Mouse (Mus musculus) CH12F3 (cell line): Measurements from ENCODE around the gene Slx4ip.
"Not testable (repeated sequence)": the region's sequence is repeated elsewhere in the genome, so short reads cannot be mapped to it uniquely, and the experiment has no call there.

Experiments used
- in situ Hi-C: fragments of 300-500 bp; cut with MboI; formaldehyde crosslinking; loops from 2 replicates; pipeline ENCODE4 v1.14.3; 2020; ENCODE audit warnings: low sequenced_read_pairs

Slx4ip gene

DNA sequence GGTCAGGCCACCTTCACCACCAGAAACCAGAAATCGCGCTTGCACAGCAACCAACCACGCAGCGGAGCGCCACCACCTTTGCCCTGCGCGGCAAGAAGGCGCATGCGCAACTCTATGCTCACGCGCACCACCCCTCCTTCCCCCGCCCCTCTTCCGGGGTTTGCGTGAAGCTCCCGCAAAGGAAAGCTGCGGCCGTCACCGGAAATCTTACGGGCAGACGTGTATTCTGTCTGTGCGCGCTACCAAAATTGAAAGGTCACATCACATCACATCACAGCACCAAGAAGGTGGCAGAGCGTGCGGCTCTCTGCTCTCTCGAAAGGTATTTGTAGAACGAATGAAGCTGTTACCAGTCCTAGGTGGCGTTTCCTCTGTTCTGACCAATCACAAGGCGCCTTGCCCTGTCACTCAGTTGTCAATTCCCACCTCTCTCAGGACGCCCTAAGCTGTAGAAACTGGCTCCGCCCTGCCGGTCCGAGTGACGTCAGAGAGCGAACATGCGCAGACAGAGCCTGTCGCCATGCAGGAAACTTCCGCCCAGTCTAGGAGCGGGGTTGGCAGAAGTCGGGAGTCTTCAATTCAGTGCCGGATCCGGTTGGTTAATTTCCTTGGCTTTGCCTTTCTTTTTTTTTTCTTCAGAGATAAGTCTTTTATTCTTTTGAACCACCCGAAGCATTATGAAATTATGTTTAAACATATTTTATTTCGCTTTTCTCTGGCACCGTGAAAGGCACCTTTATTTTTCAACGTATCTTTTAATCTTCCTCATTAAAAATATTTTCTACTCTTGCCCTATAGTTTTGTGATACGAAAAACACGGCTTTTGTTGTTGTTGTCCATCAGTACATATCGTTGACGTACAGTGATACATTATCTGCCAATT, at the start of gene Slx4ip, which contains the start of the genes AL731706.1 and Mkks:
Slx4ip (plus strand) TSS at position 151 of the 883 bp plus-strand sequence.
AL731706.1 (minus strand) TSS at position 322 of the 883 bp plus-strand sequence.
Mkks (minus strand) TSS at position 322 of the 883 bp plus-strand sequence.
- in situ Hi-C loops: no loop called here

- in situ Hi-C loops: no loop called here
These were observed 40.7 kb upstream of the Slx4ip start for GRCm38 (mm10) chr2:136850366-136850765.

DNA sequence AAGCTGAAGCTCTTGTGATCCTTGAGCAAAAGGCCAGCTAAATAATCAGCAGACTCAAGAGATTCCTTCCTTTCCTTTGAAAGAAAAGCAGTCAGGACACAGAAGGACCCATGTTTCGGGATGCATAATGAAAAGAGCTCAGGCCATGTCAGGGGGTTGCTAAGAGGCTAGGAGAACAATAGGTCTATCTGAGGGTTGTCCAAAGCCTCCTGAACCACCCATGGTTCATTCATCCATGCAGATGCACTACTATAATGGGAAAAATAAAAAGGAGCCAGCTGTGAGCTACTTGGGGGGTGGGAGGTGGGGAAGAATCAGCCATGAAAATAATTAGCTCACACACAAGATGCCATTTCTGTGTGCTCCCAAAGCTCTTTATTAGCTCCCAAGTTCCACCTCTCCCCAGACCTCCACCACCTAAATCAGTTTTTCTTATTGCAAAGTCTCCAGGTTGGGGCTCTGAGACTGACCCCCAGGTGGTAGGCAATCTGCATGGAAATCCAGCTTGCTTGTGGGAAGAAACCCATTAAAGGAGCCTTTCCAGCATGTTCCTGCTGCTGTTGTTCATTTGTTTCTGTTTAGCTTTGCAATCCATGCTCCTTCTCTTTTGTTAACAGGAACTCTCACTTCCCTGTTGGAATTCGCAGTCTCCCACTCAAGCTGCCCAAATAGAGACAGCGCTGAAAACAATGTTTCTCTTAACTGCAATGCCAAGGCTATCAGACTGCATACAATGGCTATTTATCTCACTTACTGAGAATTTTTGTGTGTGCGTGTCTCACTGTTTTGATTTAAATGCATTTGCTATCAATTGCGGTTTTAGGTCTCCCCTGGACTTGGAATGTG, 36.3 kb upstream of the Slx4ip start:
- in situ Hi-C loops: no loop called here

GRCm38 (mm10) chr2:136885579-136885978, 5.4 kb upstream of the Slx4ip start, which contains the start of gene AL731706.2:
AL731706.2 (minus strand) TSS chr2:136885679.
- in situ Hi-C loops: no loop called here

- in situ Hi-C loops: no loop called here
These were observed 4.2 kb upstream of the Slx4ip start for GRCm38 (mm10) chr2:136886846-136887245.

DNA sequence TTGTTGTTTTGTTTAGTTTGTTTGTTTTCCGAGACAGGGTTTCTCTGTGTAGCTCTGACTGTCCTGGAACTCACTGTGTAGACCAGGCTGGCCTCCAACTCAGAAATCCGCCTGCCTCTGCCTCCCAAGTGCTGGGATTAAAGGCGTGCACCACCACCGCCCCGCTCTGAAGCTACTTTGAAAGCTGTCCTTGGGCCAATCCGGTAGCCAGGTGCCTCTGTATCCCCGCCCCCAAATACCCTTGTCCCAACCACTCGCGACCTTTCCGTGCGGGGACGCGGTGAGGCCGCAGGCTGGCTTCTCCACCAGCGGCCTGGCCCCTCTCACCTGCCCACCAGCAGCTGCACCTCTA, 326 bp upstream of the Slx4ip start:
- in situ Hi-C loops: not testable (repeated sequence)

DNA sequence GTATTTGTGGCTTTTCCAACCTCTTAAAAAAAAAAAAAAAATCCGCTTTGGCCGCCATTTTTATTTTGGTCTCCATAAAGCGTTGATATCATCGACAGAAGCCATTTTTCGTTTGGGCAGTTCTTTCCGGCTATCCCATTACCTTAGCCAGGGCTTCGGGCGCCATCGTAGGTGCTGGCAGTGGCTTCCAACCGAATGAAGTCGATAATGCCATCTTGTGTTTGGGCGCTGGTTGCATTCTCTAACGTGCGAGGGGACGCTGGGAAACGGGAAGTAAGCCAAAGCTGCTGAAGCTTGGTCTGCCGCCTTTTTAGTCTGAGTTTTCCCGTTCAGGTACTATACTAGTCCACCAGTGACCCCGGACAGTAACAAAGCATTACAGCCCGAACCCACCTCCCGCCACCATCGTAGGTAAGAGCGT, 943 bp downstream of the Slx4ip start:
- in situ Hi-C loops: no loop called here

- in situ Hi-C loops: no loop called here
These were observed 3.5 kb downstream of the Slx4ip start for GRCm38 (mm10) chr2:136894494-136894893.

DNA sequence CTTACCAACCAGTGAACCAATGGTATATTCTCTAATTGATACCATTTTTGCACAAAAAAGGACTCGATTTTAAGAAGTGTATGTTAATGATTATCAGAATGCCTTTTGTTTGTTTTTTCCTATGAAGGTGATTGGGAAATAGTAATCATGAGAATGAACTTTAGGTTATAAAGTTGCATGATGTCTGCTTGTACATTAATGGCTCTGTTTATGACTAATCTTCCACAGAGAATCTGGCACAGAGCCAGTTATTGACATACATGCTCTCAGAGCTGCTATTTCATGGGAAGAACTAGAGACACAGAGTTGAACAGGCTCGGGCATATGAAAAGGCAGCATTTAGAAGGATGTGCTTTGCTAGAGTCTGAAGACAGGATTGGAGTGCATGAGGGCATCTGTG, 5.1 kb downstream of the Slx4ip start:
- in situ Hi-C loops: no loop called here

DNA sequence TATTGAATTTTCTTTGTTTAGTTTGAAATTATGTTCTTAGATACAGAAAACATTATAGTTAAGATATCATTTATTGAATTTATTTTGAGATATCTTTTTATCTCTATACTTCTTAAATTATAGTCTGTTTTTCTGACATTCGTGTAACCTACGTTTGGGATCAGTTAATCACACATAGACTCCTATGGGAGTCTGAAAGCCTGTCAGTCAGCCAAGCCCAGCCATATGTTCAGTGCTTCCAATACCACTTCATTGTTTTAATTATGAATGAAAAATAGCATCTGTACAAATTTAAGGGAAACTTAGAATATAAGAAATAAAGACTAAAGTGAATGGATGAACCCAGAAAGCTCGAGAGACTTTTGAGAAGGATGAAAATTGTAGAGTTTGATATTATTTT, 17.6 kb downstream of the Slx4ip start:
- in situ Hi-C loops: no loop called here

GRCm38 (mm10) chr2:136909298-136909697, 18.3 kb downstream of the Slx4ip start:
- in situ Hi-C loops: no loop called here

GRCm38 (mm10) chr2:136911958-136912411, 21.0 kb downstream of the Slx4ip start:
- in situ Hi-C loops: no loop called here

GRCm38 (mm10) chr2:136913021-136913420, 22.0 kb downstream of the Slx4ip start:
- in situ Hi-C loops: no loop called here

GRCm38 (mm10) chr2:136914334-136914902, 23.4 kb downstream of the Slx4ip start:
- in situ Hi-C loops: no loop called here

DNA sequence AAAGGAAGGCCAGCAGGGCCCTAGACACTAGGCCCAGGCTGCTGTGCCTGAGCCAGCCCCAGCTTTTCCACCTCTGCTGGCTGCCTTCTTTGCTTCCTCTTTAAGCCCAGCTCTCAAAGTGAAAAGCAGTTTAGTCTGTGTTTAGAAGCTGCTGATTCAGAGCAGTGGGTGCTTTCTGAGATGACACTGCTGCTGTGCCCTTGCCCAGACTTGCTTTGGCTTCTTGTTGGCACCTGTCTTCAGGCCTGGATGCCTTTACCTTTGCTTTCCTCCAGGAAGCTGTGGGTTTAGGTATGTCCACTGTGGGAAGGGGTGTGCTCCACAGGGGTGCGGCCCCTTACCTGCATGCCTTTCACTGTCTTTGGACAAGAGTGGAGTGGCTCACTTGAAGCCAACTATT, 28.4 kb downstream of the Slx4ip start:
- in situ Hi-C loops: loop anchor here (5.0 kb wide), 1 partner anchor 262 kb away; no protein-coding TSS in a partner anchor

DNA sequence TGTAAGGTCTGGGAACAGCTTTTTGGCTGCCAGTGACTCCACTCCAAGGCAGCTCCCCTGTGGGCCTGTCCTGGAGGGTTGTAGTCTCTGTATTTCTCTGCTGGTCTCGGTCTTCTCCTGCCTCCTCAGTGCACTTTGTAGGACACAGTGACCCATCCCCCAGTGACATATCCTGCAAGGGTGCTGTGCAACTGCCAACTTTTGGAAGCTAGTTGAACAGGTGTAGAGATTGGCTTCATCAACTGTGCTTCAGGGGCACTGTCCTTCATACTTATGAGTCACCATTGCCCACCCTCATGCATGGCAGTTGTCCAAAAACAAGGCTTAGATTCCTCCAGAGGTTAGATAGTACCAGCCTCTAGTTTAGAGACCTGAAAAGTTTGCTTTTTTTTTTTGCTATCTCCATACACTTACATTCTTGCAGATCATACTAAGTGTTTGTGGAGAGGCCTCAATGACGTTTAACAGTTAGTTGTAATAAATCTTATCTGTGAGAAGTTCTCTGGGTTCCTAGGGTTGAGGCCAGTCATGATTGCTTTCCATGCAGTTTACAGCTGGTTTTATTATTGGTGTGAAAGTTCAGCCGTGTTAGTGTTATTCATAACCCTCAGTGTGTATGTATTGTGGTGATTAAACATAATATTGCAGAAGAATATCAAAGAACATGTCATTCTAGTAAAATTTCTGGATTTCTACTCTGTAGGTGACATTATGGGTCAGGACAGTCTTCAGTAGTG, 29.4 kb downstream of the Slx4ip start:
- in situ Hi-C loops: no loop called here

DNA sequence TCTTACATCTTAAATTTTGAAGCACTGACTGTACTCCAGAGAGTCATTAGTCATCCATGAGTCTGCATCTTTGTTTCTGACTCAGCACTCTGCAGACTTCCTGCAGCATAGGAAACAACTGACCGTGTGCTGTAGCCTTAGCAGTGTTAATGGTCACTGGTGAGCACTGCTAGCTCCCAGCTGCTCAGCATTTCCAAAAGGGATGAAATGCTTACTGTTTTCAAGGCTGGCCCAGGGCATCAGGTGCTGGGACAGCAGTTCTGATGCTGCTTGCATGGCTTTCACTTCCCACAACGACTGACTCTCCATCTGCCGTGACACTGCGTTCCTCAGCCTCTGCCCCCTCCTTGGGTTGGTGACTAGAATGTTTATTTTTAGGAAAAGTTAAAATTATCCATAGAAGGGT, 30.0 kb downstream of the Slx4ip start:
- in situ Hi-C loops: no loop called here

- in situ Hi-C loops: no loop called here
These were observed 45.6 kb downstream of the Slx4ip start for GRCm38 (mm10) chr2:136936391-136937288.

DNA sequence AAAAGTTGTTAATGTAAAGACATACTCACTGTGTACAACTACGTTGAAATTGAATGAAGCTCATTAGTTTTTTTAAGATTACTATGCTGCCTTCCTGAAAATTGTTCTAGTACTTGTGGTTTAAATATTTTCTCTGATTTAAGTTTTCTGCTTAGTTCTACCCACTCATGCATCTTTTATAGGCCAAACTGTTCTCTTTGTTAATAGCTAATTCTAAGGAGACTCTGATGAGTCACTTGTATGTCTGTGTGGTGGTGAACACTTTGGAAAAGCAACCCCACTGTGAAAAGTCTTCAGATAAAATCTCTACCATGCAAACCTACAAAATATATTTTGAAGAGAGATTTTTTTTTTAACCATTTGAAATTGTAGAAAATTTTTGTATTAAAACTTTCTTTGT, 47.2 kb downstream of the Slx4ip start:
- in situ Hi-C loops: no loop called here
